Mouse (Mus musculus): ENCODE measurements around the gene Vav3.

DNA sequence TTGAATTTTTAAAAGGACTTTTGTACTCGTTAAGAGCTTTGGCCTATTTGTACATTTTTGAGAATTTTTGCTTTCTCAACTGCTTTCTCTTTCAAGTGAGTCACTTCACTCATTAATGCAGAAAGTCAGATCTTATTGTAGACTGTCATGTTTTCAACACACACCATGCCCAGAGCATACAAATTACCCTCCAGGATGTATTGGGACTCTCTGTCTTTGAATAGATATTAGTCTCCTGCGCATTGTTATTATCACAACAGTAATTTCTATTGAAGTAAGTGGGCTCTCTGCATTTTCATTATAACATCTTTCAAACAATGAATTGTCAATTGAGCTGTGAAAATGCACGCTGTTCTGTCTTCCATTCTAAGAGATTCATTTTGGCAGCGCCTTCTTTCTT, 295.6 kb downstream of the Vav3 start:
- no peak for TF ChIP-seq CTCF (IDR thresholded peaks at IDR 0.05; ENCODE audit: low read depth, low read length)
- no peak for TF ChIP-seq POLR2A (IDR thresholded peaks at IDR 0.05; ENCODE audit: insufficient read depth, low read length)
- no peak for TF ChIP-seq EP300 (IDR thresholded peaks at IDR 0.05; ENCODE audit: insufficient read depth, low read depth, low read length)
